Mouse (Mus musculus): ENCODE data around the gene Tmem210.

Gene Tmem210

DNA sequence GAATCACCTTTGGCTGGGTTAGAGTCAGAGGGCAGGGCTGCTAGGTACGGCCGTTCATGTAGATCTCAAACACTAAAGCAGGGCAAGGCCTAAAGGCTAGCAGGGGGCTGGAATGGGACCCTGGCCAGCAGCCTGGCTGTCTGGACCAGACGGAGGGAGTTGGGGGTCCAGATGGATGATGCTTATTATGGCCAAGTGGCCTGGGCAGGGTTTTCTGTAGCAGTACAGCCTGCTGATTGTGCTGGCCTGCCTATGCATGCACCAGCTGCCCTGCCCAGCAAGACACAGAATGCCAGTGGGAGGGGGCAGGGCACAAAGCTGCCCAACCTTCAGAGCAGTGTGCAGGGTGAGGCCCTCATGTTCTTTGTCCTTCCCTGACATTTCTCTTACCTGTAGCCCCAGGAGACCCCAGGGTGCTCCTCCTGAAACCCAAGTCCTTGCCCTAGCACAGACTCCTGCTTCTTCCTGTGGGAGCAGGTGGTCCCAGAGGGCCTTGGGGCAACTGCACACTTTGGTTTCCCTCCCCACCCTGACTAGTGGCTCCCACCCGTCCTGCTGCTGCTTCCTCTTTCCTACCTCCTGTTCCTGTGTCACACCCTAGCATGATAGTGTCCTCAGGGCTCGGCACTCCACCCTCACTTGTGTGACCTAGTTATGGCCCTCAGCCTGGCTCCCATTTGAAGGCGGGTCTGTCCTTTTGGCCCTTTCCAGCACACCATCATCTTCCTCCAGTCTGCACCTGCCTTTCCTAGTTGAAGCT, 21.9 kb upstream of the Tmem210 start:
- DNase-seq (ENCODE audit: low spot score in 2 of 2), result no peak

DNA sequence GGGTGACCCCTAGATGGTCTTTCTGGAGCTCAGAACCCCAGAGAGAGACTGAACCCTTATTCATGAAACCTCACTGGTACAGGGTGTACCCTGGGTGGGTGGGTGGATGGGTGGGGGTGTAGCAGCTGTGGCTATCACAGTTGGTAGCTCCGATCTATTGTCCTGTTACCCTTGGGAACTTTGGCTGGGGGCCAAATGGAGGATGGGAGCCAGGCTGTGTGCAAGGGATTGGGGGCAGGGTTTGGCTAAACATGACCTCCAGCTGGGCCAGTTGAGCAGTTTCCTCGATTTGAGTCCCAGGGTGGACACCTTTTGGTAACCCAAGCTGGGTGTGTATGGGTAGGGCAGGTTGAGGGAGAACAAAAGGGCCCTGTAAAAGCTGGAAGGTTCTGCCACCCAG, 21.2 kb upstream of the Tmem210 start:
- no peak for DNase-seq (ENCODE audit: low spot score in 2 of 2)

DNA sequence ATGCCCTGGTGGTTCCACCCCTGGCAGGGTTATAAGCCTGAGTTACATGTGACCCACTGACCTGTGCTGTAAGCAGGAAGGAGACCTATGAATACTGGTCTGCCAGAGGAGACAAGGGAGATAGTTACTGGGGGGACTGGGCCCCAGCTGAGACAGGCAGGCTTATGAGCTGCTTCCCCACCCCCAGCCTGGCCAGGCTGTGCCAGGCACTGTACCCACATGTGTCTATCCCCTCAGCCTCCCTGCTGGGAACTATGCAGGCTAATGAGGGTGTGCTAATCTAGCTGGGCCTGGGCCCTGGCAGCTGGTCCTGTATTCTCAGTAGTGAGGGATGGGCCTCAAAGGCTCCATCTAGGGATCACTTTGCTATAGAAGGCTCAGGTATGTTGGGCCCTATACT, 20.7 kb upstream of the Tmem210 start:
- DNase-seq (ENCODE audit: low spot score in 2 of 2), result no peak

DNA sequence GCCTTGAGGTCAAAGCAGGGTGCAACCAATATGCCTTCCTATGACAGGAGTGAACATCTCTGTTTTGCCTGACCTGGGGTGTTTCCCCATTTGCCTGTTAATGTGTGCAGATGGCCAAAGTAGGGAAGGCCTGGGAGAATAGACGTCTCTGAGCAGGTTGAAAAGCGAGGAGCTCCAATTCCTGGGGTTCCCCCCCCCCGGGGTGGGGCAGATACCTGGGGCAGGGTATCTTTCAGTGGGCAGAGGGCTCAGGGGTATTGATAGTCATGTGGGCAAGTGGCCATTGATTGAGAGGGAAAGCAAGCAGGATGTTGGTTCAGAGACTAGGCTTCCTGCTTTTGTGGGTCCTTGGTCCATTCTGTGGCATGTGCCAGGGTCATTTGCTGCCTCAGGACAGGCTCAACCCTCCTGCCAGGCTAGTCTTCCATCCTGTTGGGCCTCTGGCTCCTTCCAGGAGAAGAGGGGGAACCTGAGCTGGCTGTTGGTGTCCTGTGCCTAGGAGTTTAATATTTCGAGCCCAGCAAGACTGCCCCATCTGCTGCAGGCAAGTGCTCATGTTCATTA, 20.1 kb upstream of the Tmem210 start:
- DNase-seq (ENCODE audit: low spot score in 2 of 2), result no peak

DNA sequence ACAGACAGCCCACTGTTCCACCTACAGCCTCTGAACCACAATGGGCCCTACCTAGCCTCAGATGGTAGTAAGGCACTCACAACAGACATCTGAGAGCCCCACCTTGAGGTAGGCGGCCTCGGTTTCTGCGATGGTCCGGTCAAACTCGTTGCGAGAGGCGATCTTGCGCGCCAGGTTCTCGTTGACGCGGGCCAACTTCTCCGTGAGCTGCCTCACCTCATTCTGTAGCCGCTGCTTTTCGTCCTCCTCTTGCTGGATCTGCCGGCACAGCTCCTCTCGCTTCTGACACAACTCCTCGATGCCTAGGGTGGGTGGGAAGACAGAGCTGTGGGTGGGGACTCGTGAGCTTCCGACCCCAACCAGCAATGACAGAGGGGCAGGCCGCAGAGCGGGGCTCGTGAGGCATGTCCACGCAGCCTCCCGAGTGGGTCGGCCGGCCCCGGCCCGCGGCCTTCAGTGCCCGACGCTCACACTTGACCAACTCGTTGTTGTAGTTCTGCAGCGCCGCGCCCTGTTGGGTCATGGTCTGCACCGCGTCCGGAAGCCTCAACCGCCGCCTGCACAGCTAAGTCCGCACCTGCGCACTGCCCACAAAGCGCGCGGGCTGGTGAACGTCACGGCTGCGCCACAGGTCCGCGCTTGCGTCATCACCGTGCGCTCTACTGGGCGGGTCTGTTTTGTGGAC, 16.0 kb upstream of the Tmem210 start, which contains the start of the genes Ssna1 and Anapc2:
TSS of gene Ssna1 (minus strand) at position 612 of the 685 bp plus-strand sequence.
TSS of gene Anapc2 (plus strand) at position 652 of the 685 bp plus-strand sequence.
- DNase-seq (ENCODE audit: low spot score in 2 of 2), result peak; percentile 98 to 99

DNA sequence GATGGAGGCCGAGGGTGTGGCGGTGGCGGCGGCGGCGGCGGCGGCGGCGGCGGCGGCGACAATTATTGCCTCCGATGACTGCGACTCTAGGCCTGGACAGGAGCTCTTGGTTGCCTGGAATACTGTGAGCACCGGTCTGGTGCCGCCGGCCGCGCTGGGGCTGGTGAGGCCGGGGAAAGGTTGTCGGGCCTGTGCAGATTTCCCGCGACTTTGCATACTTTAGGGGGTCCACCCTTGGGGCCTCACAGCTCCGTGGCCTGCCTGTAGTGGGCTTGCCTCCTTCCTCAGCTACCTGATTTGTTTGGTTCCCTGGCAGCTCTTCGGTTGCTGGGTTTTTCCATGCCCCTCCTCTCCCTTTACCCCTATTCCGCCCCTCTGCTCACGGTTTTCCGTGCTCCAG, 15.4 kb upstream of the Tmem210 start:
- no peak for DNase-seq (ENCODE audit: low spot score in 2 of 2)

DNA sequence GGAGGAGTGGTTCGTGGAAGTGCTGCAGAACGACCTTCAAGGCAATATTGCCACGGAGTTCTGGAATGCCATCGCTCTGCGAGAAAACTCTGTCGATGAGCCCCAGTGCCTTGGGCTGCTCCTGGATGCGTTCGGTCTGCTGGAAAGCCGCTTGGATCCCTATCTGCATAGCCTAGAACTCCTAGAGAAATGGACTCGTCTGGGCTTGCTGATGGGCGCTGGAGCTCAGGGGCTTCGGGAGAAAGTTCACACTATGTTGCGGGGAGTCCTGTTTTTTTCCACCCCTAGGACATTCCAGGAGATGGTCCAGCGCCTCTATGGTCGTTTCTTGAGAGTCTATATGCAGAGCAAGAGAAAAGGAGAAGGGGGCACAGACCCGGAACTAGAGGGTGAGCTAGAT, 14.9 kb upstream of the Tmem210 start:
- no peak for DNase-seq (ENCODE audit: low spot score in 2 of 2)

DNA sequence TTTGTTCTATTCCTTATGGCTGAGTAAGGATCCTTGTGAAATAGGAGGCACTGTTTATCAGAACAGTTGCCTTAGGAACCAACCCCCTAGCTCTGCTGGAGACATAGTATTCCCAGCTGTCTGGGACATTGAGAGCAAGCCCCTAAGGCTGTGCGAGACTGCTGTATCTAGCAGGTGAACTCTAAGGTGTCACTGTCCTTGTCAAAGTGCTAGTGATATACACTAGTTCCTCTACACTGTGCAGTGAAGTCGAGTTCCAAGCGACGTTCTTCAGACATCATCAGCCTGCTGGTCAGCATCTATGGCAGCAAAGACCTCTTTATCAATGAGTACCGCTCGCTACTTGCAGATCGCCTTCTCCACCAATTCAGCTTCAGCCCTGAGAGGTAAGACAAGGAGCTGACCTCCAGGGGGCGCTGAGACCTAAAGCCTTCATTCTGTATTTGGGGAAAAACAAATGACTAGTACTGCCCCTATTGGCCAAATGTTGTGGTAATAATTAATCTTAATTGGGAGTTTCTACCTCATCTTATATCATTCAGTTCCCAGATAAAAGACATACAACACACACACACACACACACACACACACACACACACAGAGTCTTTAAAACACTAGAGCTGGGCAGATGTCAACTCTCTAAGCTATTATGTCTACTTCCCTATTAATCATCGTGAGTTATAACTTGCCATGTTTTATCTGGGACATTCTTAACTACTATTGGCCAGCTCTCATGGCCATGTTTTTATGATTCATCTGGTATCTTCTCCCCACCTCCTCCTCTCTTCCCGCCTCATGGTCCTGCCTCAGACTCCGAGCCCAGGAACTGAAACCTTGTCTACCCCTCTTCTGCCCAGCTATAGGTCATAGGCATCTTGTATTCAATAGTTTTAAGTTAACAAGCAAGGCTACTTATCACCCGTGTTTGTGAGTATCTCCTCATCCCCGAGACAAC, 8.7 kb upstream of the Tmem210 start:
- DNase-seq (ENCODE audit: low spot score in 2 of 2), result peak; percentile 63 to 81

DNA sequence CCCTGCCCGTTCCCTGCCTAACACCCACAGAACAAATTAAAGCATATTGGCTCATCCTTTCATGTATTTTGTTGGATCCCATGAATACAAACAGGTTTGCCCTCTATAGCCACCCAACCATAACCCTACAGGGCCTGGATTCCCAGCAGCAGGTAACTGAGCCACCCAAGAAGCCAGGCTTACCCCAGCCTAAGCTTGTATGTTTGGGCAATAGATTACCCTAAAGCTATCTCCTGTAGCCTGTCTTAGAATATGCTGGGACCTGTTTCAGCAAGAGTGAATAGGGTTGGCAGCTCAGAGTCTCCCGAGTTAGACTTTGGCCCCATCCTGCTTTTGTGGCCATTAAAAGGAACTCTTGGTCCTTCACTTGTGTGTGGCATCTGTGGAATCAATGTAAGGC, 2.4 kb upstream of the Tmem210 start:
- DNase-seq (ENCODE audit: low spot score in 2 of 2), result no peak

DNA sequence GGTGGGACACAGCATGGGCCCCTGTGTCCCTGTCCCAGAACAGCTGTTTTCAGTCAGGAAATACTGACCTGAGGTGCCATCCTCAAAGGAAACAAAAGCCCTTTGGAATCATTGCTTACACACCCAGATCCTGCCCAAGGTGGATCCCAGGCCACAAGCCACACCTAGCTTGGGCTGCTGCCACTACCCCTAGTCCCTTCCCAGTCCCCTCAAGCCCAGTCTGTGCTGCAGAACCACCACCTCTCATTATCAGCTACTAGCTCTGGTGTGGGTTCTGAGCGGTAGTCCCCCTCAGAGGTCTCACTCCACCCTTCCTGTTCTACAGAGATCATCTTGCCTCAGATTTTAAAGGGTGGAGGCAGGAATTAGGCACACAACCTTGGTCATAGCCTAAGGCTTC, 1.6 kb upstream of the Tmem210 start:
- DNase-seq (ENCODE audit: low spot score in 2 of 2), result no peak

DNA sequence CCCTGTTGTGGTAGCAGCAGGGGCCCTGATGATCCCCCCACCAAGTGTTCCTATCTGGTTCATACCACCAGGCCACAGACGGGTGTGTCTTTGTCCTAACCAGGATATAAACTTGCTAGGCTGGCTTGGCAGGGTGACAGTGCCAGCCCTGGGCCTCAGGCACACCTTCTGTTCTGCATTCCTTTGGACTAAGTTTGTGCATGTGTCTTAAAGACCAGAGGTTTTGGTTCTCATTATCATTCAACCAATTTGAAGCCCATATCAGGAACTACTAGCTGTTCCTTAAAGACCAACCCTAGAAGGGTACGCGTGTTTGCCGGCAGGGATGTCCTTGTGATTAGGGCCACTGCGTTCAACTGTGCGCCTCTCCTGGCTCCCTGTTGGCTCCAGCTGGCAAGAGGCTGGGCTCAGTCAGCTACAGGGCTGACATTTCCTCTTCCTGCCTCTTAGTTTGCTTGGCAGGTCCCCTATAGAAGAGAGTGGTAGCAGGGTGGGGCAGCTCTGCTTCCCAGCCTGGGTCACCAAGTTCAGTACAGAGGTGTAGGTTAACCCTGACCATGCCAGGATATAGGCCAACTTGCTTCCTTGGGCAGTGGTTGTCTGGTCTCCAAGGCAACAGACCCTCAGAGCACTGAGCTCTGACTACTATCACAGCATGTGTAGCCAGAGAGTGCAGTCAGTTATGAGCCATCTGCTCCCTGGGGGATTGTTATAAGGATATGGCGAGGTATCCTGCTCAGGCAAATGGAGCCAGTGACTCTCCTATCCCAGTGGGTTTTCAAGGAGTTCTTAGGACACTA, 908 bp upstream of the Tmem210 start:
- DNase-seq (ENCODE audit: low spot score in 2 of 2), result no peak

DNA sequence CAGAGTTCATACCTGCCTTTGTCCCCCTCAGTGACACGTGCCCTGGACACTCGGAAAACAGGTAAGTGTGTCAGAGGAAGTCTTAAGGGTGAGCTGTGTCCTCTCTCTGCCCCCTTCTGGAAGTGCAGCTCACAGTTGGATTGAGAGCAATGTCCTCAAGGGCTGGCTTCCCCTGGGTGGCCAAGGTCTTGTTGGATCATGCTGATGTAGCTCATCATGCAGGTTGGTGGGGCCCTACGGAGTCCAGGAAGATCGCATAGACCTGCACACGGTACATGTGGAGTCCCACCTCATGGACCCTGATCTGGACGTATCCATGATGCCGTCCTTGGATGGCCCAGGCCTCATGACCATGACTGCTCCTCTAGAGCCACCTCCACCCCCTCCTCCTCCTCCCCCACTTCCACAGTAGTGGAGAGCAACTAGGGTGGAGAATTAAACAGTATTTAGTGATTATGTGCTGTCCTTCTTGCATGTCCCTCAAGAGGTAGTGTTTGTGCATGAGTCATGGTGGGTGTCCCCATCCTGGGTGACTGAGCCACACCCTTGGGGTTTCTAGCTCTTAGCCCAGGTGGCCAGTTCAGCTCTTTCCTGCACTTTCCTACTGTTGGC, 895 bp downstream of the Tmem210 start:
- DNase-seq (ENCODE audit: low spot score in 2 of 2), result no peak

DNA sequence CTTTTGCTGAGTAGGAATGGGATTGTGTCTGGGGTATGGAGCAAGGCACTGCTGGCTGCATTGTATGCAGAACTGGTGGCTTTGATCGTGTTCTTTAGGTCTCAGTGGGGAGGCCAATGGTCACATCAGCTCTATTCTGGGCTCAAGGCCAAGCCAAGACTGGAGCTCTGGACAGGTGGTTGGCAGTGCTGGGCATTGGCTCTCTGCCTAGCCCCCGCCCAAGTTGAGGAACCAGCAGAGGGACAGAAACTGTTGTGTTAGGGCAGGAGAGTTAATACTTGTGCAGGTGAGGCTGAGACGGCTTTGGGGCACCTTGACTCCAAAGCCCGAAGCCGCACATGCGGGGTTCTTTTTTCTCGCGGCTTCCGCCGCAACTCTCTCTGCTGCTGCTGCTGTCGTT, 1.7 kb downstream of the Tmem210 start, which contains the start of gene Lrrc26:
TSS of gene Lrrc26 (plus strand) at position 265 of the 400 bp plus-strand sequence.
- no peak for DNase-seq (ENCODE audit: low spot score in 2 of 2)

DNA sequence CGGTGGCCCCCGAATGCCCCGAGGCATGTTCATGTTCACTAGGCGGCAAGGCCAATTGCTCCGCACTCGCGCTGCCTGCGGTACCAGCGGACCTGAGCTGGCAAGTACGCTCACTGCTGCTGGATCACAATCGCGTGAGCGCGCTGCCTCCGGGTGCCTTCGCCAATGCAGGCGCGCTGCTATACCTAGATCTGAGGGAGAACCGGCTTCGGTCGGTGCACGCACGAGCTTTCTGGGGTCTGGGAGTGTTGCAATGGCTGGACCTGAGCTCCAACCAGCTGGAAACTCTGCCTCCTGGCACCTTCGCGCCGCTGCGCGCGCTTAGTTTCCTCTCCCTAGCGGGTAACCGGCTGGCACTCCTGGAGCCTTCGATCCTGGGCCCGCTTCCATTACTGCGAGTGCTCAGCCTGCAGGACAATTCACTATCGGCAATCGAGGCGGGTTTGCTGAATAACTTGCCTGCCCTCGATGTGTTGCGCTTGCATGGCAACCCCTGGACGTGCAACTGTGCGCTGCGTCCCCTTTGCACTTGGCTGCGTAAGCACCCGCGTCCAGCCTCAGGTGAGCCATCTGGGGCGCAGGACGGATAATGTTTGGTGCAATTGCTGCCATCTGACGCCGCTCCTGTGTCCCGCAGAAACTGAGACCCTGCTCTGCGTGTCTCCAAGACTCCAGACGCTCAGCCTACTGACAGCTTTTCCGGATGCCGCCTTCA, 2.3 kb downstream of the Tmem210 start:
- no peak for DNase-seq (ENCODE audit: low spot score in 2 of 2)

DNA sequence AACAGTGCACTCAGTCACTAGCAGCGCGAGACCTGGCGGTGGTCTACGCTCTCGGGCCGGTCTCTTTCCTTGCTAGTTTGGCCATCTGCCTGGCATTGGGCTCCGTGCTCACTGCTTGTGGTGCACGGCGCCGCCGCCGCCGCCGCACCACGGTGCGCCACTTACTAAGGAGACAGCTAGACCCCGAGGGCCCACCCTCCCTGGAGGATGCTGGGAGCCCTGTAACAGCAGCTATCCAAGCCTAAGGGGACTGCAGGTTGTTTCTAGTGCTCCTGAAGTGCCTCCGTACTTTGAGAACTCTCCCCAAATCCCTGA, 2.8 kb downstream of the Tmem210 start:
- DNase-seq (ENCODE audit: low spot score in 2 of 2), result no peak

DNA sequence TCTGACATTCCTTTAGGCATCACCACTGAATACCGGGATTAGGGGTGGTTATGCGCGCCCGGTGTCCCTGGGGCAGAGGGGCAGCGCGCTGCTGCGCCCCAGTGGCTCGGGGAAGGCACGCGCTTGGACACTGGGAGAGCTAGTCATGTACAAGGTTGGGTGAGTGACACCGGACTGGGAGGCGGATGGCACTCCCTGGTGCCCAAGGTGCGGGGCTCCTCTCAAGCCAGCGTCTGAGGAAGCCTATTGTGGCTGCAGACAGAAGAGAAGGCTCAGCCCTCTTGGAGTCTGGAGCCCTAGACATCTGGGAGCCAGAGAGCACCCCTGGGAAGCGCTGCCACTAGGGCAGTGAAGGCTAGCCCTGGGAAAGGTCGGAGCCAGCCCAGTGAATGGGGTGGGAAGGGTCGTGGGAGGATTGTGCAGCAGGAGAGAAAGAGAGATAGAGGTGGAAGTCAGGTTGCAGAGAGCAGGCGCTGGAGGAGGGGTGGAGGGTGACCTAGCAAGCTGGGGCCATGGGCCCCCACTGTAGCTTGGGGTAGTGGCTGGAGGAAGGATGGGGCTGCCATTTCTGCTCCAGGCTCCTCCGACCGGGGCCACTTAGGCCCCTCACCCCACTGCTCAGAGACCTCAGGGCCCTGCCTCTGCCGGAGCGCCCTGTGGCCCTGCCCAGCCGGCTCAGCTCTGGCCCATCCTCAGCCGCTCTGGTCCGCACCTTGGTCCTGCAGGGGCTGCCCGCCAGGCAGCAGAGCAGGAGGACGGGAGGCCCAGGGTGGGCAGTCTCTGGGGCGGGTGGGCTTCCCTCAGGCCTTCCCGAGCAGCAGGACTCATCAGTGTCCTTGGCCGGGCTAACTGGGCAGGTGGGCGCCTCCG, 3.5 kb downstream of the Tmem210 start:
- DNase-seq (ENCODE audit: low spot score in 2 of 2), result no peak

DNA sequence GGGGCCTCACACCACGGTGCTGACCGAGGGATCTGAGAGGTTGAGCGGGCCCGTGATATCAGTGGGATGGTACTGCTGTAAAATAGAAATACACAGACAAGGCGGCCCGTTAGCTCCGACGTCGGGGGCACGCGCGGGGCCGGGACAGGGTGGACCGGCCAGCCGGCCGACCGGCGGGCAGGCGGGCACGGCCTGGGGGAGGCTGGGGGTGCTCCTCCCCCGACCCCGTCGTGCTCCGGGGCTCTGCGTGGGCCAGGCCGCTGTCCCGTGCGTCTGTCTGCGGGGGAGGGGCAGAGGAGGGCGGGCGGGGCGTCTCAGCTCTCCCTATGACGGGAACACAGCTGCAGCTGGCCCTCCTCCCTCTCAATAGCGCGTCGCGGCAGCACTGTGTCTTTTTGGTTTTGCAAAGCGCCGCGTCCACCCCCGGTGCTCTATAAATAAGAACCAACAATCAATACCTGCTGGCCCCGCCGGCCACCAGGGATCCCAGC, 4.2 kb downstream of the Tmem210 start:
- DNase-seq (ENCODE audit: low spot score in 2 of 2), result no peak

DNA sequence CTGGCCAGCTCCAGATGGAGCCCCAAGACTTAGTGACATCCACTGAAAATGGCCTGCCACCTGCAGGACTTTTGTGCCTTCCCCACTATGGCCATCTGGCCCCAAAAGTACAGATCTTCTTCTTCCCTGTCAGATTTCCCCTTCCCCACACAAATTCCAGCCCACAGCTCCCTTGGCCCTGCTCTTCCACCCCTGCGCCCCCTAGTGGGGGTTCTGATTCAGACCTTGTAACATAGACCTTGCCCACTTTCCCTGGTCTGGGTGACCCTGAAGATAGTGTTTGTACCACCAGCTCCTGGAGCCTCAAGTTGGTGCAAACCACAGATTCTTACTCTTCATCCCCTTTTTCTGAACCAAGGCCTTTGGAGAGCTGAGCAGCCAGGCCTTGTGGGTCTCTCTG, 4.9 kb downstream of the Tmem210 start:
- peak in 1 of 2 experiments; percentile 66 for DNase-seq (ENCODE audit: low spot score in 2 of 2)

DNA sequence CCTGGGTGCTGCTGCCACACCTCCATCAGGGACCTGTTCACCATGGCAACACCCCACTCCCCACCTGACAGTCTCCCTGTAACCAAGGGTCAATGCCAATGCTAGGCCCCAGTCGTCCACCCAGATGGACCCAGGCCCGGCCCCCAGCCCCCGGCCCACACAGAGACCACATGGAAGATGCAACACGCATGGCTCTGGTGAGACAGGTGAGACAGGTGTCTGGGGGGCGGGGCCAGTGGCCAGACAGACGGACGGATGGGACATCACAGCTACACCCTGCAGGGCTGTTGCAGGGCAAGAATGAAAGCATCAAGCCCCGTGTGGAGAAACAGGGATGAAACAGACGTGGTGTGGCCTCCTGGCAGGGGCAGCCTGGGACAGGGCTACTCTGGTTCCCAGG, 5.8 kb downstream of the Tmem210 start:
- no peak for DNase-seq (ENCODE audit: low spot score in 2 of 2)
